Mouse (Mus musculus) G1E (cell line): ENCODE measurements around the gene Rspry1.

Source experiments
- CTCF ChIP-seq: IDR thresholded peaks from 2 replicates; pipeline ENCODE4 v1.5.1; 2012; ENCODE audit warnings: low read depth, low read length, inconsistent platforms, mixed read lengths
- GATA1 ChIP-seq: IDR thresholded peaks from 2 replicates; pipeline ENCODE4 v1.6.1; 2012; ENCODE audit warnings: borderline replicate concordance, low read length, inconsistent platforms, mixed read lengths
- POLR2AphosphoS5 ChIP-seq: IDR thresholded peaks from 2 replicates; pipeline ENCODE4 v1.6.1; 2012; ENCODE audit warnings: low read depth, low read length, inconsistent platforms; ENCODE audit not compliant: insufficient replicate concordance

GRCm38 (mm10) chr8:94684287-94684686 is 82.5 kb downstream of the Rspry1 start:
- TF ChIP-seq GATA1 (no peak), CTCF (no peak), POLR2AphosphoS5 (no peak)
